Mouse (Mus musculus) cerebellum, adult 9-11 months (tissue): ENCODE results near the gene Unc5a.

Experiments used
- DNase-seq: peaks from one replicate; pipeline ENCODE4 v3.0.0; 2022

The Unc5a gene

GRCm38 (mm10) chr13:55006415-55006742, 57.2 kb downstream of the Unc5a start:
- DNase-seq = no peak

GRCm38 (mm10) chr13:55008589-55008988, 59.4 kb downstream of the Unc5a start:
- DNase-seq = no peak

DNA sequence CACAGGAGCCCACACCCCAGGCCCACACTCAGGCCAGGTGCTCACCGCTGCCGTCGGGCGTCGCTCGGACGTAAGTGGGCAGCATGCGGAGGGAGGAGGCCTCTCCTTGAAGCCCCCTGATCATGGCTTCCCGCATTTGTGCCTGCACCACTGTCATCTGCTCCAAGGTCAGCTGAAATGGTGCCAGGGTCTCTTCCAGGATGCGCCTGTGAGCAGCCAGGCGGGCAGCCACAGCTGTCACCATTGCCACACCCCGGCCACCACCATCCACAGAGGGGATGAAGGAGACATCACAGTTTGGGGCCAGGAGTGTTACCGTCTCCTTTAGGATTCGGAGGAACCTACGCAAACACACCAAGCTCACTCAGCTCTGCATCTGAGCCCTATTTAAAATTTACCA, 61.9 kb downstream of the Unc5a start:
- no peak for DNase-seq

- DNase-seq = no peak
Observed at GRCm38 (mm10) chr13:55011981-55012478, 62.8 kb downstream of the Unc5a start.

DNA sequence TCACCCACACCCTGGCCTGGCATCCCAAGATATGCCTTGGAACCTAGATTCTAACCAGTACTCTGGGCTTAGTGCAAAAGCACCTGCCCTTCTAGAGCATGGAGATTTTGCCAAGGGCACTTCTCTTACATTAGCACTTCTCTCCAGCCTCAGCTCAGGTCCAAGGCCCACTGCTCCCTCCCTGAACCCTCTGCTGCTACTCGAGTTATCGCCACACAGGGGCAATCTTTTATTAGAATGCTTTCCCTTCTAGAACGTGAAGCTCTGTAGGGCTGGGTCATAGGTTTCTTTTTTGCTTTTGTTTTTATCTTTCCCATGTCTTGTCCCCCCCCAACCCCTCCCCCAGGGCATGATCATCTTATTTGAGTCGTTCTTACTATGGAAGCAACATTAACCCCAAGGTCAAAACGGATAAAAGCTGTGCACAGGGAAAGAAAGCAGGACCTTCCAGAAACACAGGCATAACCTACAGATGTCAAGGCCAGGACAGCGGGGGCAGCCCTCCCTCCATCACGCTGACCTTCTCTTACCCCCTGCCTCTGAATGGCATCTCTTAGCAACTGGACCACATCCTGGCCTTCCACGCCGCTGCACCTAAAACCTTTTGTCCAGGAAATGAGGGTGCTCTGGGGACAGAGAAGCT, 64.6 kb downstream of the Unc5a start:
- no peak for DNase-seq

DNA sequence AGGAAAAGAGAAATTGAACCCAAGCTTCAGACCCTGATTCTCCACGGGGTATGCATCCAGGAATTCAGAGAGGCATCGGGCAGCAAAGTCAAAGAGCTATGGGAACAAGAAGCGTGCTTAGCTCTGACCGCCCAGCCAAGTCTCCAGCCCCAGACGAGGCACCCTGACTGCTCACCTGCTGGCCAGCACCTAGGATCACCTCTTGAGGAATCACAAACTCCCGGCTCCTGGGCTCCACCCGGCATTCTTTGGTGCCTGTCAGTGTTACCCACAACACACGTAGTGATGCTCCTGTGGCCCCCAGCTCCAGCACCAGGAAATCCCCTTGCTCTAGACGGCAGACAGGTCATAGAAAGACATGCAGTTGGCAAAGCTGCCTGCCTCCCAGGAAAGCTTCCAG, 65.2 kb downstream of the Unc5a start:
- DNase-seq = no peak

GRCm38 (mm10) chr13:55017154-55017897, 68.1 kb downstream of the Unc5a start:
- no peak for DNase-seq

DNA sequence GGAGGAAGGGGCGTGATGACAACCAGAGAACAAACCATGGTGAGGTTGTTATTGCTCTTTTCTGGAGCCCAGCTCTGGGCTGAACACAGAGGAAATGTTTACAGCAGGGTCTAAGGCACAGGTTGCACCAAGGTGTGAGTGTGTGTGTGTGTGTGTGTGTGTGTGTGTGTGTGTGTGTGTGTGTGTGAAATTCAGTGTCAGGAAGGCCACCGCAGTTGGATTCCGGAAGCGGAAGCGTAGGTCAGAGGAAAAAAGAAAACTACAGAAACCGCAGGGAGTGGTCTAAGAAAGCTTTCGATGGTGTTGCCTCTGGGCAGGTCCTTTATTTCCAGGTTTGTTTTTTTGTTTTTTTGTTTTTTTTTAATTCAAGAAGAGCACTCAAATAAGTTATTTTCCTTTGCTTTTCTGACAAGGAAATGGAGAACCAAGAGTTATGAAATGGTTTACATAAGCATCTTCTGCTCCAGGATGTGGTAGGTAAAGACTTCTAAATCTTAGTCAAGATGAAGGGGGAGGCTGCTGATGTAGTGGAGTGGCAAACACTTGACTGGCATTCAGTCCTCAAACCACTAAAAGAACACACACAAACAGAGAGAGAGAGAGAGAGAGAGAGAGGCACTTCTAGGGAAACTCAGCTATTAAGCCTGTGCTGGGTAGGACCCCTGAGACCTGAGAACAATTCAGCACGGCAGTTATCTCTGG, 68.8 kb downstream of the Unc5a start:
- DNase-seq = no peak

DNA sequence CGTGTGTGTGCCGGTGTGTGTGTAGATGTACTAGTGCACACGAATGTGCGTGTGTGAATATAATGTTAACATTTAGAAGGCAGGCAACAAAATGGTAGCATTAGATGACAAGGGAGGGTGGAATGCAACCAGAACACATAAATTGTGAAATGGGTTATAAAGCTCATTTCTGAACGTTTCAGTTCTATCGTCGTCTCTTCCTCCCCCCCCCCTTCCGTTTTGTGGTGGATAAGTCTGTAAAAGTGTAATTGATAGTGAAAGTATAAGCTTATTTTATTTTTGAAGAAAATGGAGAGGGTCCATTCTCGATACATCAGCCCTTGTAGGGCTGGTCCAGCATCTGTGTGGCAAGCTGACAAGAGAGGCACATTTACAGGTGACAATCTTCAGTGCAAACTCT, 69.5 kb downstream of the Unc5a start:
- DNase-seq = no peak

DNA sequence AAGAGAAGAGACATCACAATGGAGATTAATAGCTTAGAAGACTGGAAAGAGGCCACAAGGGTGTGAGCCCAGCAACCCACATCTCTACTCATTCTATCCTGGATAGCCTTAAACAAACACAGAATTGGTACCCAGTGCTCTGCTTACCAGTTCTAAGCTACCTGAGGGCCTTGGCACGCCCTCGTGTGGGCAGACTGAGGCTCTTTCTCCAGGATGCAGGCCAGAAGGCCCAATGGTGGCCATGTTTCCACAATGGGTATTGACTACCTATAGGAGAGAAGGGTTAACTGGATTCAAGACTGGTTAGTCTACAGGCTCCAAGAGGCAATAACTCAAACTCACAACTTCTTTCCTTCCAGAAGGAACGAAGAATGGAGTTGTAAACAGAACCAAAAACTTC, 70.0 kb downstream of the Unc5a start:
- no peak for DNase-seq

- no peak for DNase-seq
Observed at GRCm38 (mm10) chr13:55020051-55020450, 70.8 kb downstream of the Unc5a start.

DNA sequence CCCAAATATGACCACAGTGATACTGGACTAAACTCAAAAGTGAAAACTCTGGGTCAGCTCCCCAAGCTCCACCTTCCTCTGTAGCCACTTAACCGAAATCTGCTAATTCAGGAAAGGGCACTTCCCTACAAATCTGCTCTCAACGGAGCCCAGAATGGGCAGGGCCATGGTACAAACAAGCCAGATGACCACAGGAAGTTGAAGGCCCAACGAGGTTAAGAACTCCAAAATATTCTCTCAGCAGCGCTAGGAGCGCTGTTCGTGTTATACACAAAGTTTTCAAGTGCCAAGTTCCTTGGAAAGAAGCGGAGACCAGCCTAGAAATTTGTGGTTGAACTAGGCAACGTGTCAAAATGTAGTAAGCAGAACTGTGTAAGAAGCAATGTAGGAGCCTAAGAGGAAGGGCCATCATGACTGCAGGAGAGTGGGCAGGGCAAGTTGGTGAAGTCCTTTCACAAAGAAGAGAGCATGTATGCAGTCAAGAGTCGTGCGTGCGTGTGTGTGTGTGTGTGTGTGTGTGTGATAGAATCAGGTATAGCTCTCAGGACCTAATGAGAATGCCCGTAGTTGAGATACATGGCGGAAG, 72.1 kb downstream of the Unc5a start, which contains the start of gene Hk3:
Gene Hk3, minus strand, starts transcription at position 192 of the 586 bp plus-strand sequence.
- no peak for DNase-seq

GRCm38 (mm10) chr13:55022256-55022655, 73.0 kb downstream of the Unc5a start:
- no peak for DNase-seq

- no peak for DNase-seq
Observed at GRCm38 (mm10) chr13:55022715-55023114, 73.5 kb downstream of the Unc5a start.

- no peak for DNase-seq
Observed at GRCm38 (mm10) chr13:55024215-55024614, 75.0 kb downstream of the Unc5a start.

- no peak for DNase-seq
Observed at GRCm38 (mm10) chr13:55040016-55040415, 90.8 kb downstream of the Unc5a start.

GRCm38 (mm10) chr13:55047706-55048105, 98.5 kb downstream of the Unc5a start:
- no peak for DNase-seq
